Comparison of ENCODE assay signal across 9 mouse cellular contexts in genomic region chr5:41556700-41557309, GRCm38 (mm10).
DNase-seq lines count a peak whose midpoint lies in the region; ATAC-seq and TF ChIP-seq lines count a peak whose summit lies in the region.
"Had no signal": no experiment of that assay in that cellular context is flagged by ENCODE, and none has a peak within 500 bp of the region (broad histone marks: within the 10 kb centered on the region; RNA-seq: fewer than 3 reads in every experiment).

No protein-coding gene starts in this region.

- H3K27me3 ChIP-seq in heart, embryonic 15.5 days, result no peaks in the 10 kb centered on the region
- H3K27me3 ChIP-seq in forebrain, postnatal 0 days (ENCODE audit: insufficient read depth, low read length), result no peaks in the 10 kb centered on the region
- H3K27me3 ChIP-seq in liver, postnatal 0 days (ENCODE audit: insufficient read depth, low read length), result no peaks in the 10 kb centered on the region

- TF ChIP-seq CTCF in forebrain, postnatal 0 days (IDR thresholded peaks at IDR 0.05; ENCODE audit: low read depth), result no peak
- no peak for TF ChIP-seq CTCF in liver, postnatal 0 days (IDR thresholded peaks at IDR 0.05; ENCODE audit: low read depth)

- peak overlapping the region; percentile 62 for H3K4me2 ChIP-seq in heart, embryonic 15.5 days
- peak overlapping the region; percentile 38 for H3K4me2 ChIP-seq in forebrain, postnatal 0 days (ENCODE audit: low read depth)
- H3K4me2 ChIP-seq in liver, postnatal 0 days (ENCODE audit: low read depth, low read length), result peak overlapping the region; percentile 38; the same call in 1 of the 2 replicates

- no peak for DNase-seq in heart, postnatal 10 days
- DNase-seq in ZHBTc4 (ENCODE audit: low read depth, low spot score), result peak; percentile 34
- no peak for DNase-seq in forebrain, postnatal 0 days
- DNase-seq in liver, postnatal 0 days, result no peak
- no peak for DNase-seq in spleen, adult 18-20 months
- no peak for DNase-seq in left cerebral cortex, adult 11 months (ENCODE audit: low spot score)
- DNase-seq in thymus, postnatal 4 days, result no peak

- H3K27ac ChIP-seq in heart, embryonic 15.5 days, result no peak overlapping the region
- no peak overlapping the region for H3K27ac ChIP-seq in forebrain, postnatal 0 days (ENCODE audit: low read depth, low read length)
- no peak overlapping the region for H3K27ac ChIP-seq in liver, postnatal 0 days (ENCODE audit: low read depth)

- WGBS in heart, embryonic 15.5 days, result 32% methylated on average over 24 of the region's 24 CpGs
- WGBS in forebrain, postnatal 0 days, result 47% methylated on average over 24 of the region's 24 CpGs
- WGBS in liver, postnatal 0 days (ENCODE audit: insufficient replicate concordance), result 44% methylated on average over 24 of the region's 24 CpGs

- ATAC-seq in heart, embryonic 15.5 days (replicated peaks; ENCODE audit: insufficient number of reproducible peaks, insufficient read depth, low FRiP score, low read depth), result no peak
- ATAC-seq in forebrain, postnatal 0 days, result no peak
- no peak for ATAC-seq in liver, postnatal 0 days

- H3K4me1 ChIP-seq in heart, embryonic 15.5 days (replicated peaks), result no peaks in the 10 kb centered on the region
- no peaks in the 10 kb centered on the region for H3K4me1 ChIP-seq in forebrain, postnatal 0 days (ENCODE audit: insufficient read depth)
- H3K4me1 ChIP-seq in liver, postnatal 0 days (ENCODE audit: insufficient read depth), result no peaks in the 10 kb centered on the region

- intact Hi-C loops in heart, postnatal 10 days (cut with DNase I), result no loop called here

- H3K36me3 ChIP-seq in heart, embryonic 15.5 days, result no peaks in the 10 kb centered on the region
- H3K36me3 ChIP-seq in forebrain, postnatal 0 days (ENCODE audit: insufficient read depth), result no peaks in the 10 kb centered on the region
- no peaks in the 10 kb centered on the region for H3K36me3 ChIP-seq in liver, postnatal 0 days (replicated peaks; ENCODE audit: insufficient read depth, low read length)

- no peak overlapping the region for H3K9ac ChIP-seq in heart, embryonic 15.5 days
- H3K9ac ChIP-seq in forebrain, postnatal 0 days, result no peak overlapping the region
- H3K9ac ChIP-seq in liver, postnatal 0 days (replicated peaks), result no peak overlapping the region

- TF ChIP-seq EP300 in liver, postnatal 0 days (IDR thresholded peaks at IDR 0.05; ENCODE audit: low read depth), result no peak

- H3K4me3 ChIP-seq in heart, embryonic 15.5 days, result peak overlapping the region; percentile 35
- H3K4me3 ChIP-seq in forebrain, postnatal 0 days (ENCODE audit: low read depth, low read length), result no peak overlapping the region
- 0 out of 2 replicates have a peak overlapping the region, but pooled peaks have one; percentile 2 for H3K4me3 ChIP-seq in liver, postnatal 0 days (ENCODE audit: low read depth, low read length)
- H3K4me3 ChIP-seq: erythroblast, embryonic 14.5 days had no signal

- H3K9me3 ChIP-seq in heart, embryonic 15.5 days (replicated peaks), result no peaks in the 10 kb centered on the region
- H3K9me3 ChIP-seq in forebrain, postnatal 0 days (ENCODE audit: low read length), result no peaks in the 10 kb centered on the region
- no peaks in the 10 kb centered on the region for H3K9me3 ChIP-seq in liver, postnatal 0 days (ENCODE audit: low read length)
